Comparison of ENCODE assay signal across 10 mouse cellular contexts in the genomic region with DNA sequence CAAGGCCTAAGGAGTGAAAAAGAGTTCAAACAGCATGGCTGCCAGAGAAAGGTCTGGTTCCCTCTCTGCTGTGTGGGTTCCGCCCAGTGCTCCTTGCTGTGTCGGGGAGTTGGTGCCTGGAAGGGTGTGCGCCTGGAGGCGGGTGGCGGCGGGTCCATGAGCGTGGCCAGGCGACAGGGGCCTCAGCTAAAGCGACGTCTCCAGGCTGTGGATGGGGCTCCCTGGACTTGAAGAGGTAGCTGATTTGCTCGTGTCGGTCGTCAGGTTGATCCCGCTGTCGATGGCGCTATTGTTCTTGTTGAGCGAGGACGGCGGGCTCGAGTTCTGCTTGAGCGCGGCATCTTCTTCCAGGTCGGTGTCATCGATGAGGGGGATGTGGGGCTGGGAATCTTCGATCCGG. TPM values are rescaled to one million over a fixed set of nuclear protein-coding genes. Genes with fewer than 3 reads are reported as not detected.
A peak's percentile ranks its signal among the peaks of the same experiment; 100 is the strongest.
DNase-seq lines count a peak whose midpoint lies in the region; ATAC-seq and TF ChIP-seq lines count a peak whose summit lies in the region.
"Had no signal": no experiment of that assay in that cellular context is flagged by ENCODE, and none has a peak within 500 bp of the region (broad histone marks: within the 10 kb centered on the region; RNA-seq: fewer than 3 reads in every experiment).

No protein-coding gene starts in this region.

- H3K4me3 ChIP-seq in kidney, embryonic 14.5 days (ENCODE audit: low read length) = peak overlapping the region; percentile 8; the same call in 1 of the 2 replicates
- peak overlapping the region; percentile 45 for H3K4me3 ChIP-seq in ES-Bruce4 (ENCODE audit: low read depth, low read length)
- H3K4me3 ChIP-seq in brown adipose tissue, adult 24 weeks (ENCODE audit: insufficient read depth, low read depth, low read length) = 0 out of 2 replicates have a peak overlapping the region, but pooled peaks have one; percentile 5
- H3K4me3 ChIP-seq in liver, embryonic 13.5 days (replicated peaks) = peak overlapping the region; percentile 2; the same call in 1 of the 2 replicates

- no peak for ATAC-seq in kidney, embryonic 14.5 days (ENCODE audit: low FRiP score, low TSS enrichment)
- no peak for ATAC-seq in liver, embryonic 13.5 days (ENCODE audit: low read depth)
- ATAC-seq in inflammation-experienced regulatory T-cells, adult 6 months = no peak

- no peak for TF ChIP-seq CTCF in ES-Bruce4 (IDR thresholded peaks at IDR 0.05; ENCODE audit: low read depth, low read length)

- 38% methylated on average over 26 of the region's 26 CpGs for whole genome bisulfite sequencing in kidney, embryonic 14.5 days
- WGBS in liver, embryonic 13.5 days (ENCODE audit: insufficient replicate concordance) = 24% methylated on average over 26 of the region's 26 CpGs

- H3K27me3 ChIP-seq in kidney, embryonic 14.5 days (ENCODE audit: control insufficient read depth, insufficient read depth, low read length) = no peaks in the 10 kb centered on the region
- H3K27me3 ChIP-seq in ES-Bruce4 (ENCODE audit: control insufficient read depth, insufficient read depth, low read length, poor library complexity, severe bottlenecking) = no peaks in the 10 kb centered on the region
- peaks cover 43% of the 10 kb centered on the region for H3K27me3 ChIP-seq in liver, embryonic 13.5 days

- H3K9ac ChIP-seq in kidney, embryonic 14.5 days (ENCODE audit: low read depth, low read length) = no peak overlapping the region
- peak overlapping the region; percentile 52; the same call in 1 of the 2 replicates for H3K9ac ChIP-seq in ES-Bruce4 (ENCODE audit: low read depth, poor library complexity, severe bottlenecking)
- H3K9ac ChIP-seq in liver, embryonic 13.5 days = no peak overlapping the region

- no peaks in the 10 kb centered on the region for H3K9me3 ChIP-seq in kidney, embryonic 14.5 days (ENCODE audit: control insufficient read depth, low read length)
- H3K9me3 ChIP-seq in ES-Bruce4 (replicated peaks; ENCODE audit: control insufficient read depth, insufficient read depth, low read length, poor library complexity, severe bottlenecking) = no peaks in the 10 kb centered on the region
- H3K9me3 ChIP-seq in liver, embryonic 13.5 days (replicated peaks) = no peaks in the 10 kb centered on the region

- peak overlapping the region; percentile 19; the same call in 1 of the 2 replicates for H3K4me2 ChIP-seq in kidney, embryonic 14.5 days (replicated peaks; ENCODE audit: low read depth, low read length)
- H3K4me2 ChIP-seq in liver, embryonic 13.5 days = peak overlapping the region; percentile 14; the same call in 1 of the 2 replicates

- H3K36me3 ChIP-seq in kidney, embryonic 14.5 days (ENCODE audit: control insufficient read depth, insufficient read depth, low read length) = no peaks in the 10 kb centered on the region
- H3K36me3 ChIP-seq in ES-Bruce4 (ENCODE audit: control insufficient read depth, insufficient read depth, low read length, poor library complexity, severe bottlenecking) = no peaks in the 10 kb centered on the region
- no peaks in the 10 kb centered on the region for H3K36me3 ChIP-seq in liver, embryonic 13.5 days

- H3K4me1 ChIP-seq in kidney, embryonic 14.5 days (ENCODE audit: control insufficient read depth, insufficient read depth, low read length) = no peaks in the 10 kb centered on the region
- no peaks in the 10 kb centered on the region for H3K4me1 ChIP-seq in ES-Bruce4 (ENCODE audit: control insufficient read depth, insufficient read depth, low read length)
- no peaks in the 10 kb centered on the region; the same call in 1 of the 2 replicates for H3K4me1 ChIP-seq in brown adipose tissue, adult 24 weeks (ENCODE audit: control insufficient read depth, insufficient read depth, insufficient read length, low read length)
- 0 out of 2 replicates have a peak, but pooled peaks cover 5% of the 10 kb centered on the region for H3K4me1 ChIP-seq in liver, embryonic 13.5 days (replicated peaks)

- TF ChIP-seq EP300 in ES-Bruce4 (IDR thresholded peaks at IDR 0.05; ENCODE audit: insufficient read depth, low read depth, low read length) = no peak

- H3K27ac ChIP-seq in kidney, embryonic 14.5 days (ENCODE audit: low read depth, low read length) = no peak overlapping the region
- H3K27ac ChIP-seq in ES-Bruce4 (ENCODE audit: insufficient read depth, low read length) = no peak overlapping the region
- H3K27ac ChIP-seq in brown adipose tissue, adult 24 weeks (replicated peaks; ENCODE audit: low read depth, low read length) = no peak overlapping the region
- H3K27ac ChIP-seq in liver, embryonic 13.5 days = no peak overlapping the region

- TF ChIP-seq POLR2A in ES-Bruce4 (IDR thresholded peaks at IDR 0.05; ENCODE audit: insufficient read depth, low read length) = no peak

- DNase-seq in kidney, adult 11 months = no peak
- no peak for DNase-seq in liver, embryonic 13.5 days
- DNase-seq in urinary bladder, postnatal 14 days (ENCODE audit: low spot score) = no peak
- DNase-seq in cerebellum, postnatal 10 days = no peak
- DNase-seq: kidney, postnatal 10 days; right cerebral cortex, postnatal 4 days had no signal

RNA-seq across cellular contexts. Expression of gene Sec13, which starts 7.8 kb away (rescaled TPM):
- polyA plus RNA-seq in kidney, embryonic 14.5 days (2014; fragmentation: Nextera tagmentation; extraction: Ambion mirVana) = 286 and 297 TPM in 2 replicates
- 97.2 and 104 TPM in 2 replicates for polyA plus RNA-seq in ES-Bruce4 (2011; ENCODE audit: insufficient read depth, insufficient read length, low read depth, missing spikeins)
- polyA plus RNA-seq in brown adipose tissue, adult 24 weeks (2012; ENCODE audit: insufficient read depth, insufficient read length, missing spikeins) = 66.1 and 99.8 TPM in 2 replicates
- polyA plus RNA-seq in liver, embryonic 13.5 days (2015; fragmentation: Nextera tagmentation; extraction: Ambion mirVana) = 147 and 150 TPM in 2 replicates
- polyA plus RNA-seq in inflammation-experienced regulatory T-cells, adult 6 months (2017; shearing (Covaris generic)) = 100 to 1,000 TPM; 145 to 155 (median 153) TPM

RNA-seq across cellular contexts. Expression of gene Ghrl, which starts 28.7 kb away (rescaled TPM):
- polyA plus RNA-seq in kidney, embryonic 14.5 days (2014; fragmentation: Nextera tagmentation; extraction: Ambion mirVana) = 0.37 and 0.60 TPM in 2 replicates
- polyA plus RNA-seq in ES-Bruce4 (2011; ENCODE audit: insufficient read depth, insufficient read length, low read depth, missing spikeins) = 2.0 TPM in 1 of 2 replicates, not detected in the other
- not detected in 2 replicates for polyA plus RNA-seq in brown adipose tissue, adult 24 weeks (2012; ENCODE audit: insufficient read depth, insufficient read length, missing spikeins)
- not detected in 2 replicates for polyA plus RNA-seq in liver, embryonic 13.5 days (2015; fragmentation: Nextera tagmentation; extraction: Ambion mirVana)
- polyA plus RNA-seq in inflammation-experienced regulatory T-cells, adult 6 months (2017; shearing (Covaris generic)) = under 1 TPM in 2 of 3 experiments, not detected in 1; 0.64 to 0.73 TPM

RNA-seq across cellular contexts. Expression of gene Tatdn2, which starts 51.5 kb away (rescaled TPM):
- 0.93 and 1.9 TPM in 2 replicates for polyA plus RNA-seq in kidney, embryonic 14.5 days (2014; fragmentation: Nextera tagmentation; extraction: Ambion mirVana)
- 39.7 and 42.2 TPM in 2 replicates for polyA plus RNA-seq in ES-Bruce4 (2011; ENCODE audit: insufficient read depth, insufficient read length, low read depth, missing spikeins)
- polyA plus RNA-seq in brown adipose tissue, adult 24 weeks (2012; ENCODE audit: insufficient read depth, insufficient read length, missing spikeins) = 18.0 and 29.7 TPM in 2 replicates
- 0.94 and 1.0 TPM in 2 replicates for polyA plus RNA-seq in liver, embryonic 13.5 days (2015; fragmentation: Nextera tagmentation; extraction: Ambion mirVana)
- polyA plus RNA-seq in inflammation-experienced regulatory T-cells, adult 6 months (2017; shearing (Covaris generic)) = 1 to 10 TPM; 3.2 to 7.7 (median 7.5) TPM
